Mouse (Mus musculus): ENCODE measurements around the gene Tmbim1. TPM values are rescaled to one million over a fixed set of nuclear protein-coding genes. Genes with fewer than 3 reads are reported as not detected.

Gene Tmbim1
- total RNA-seq, 2 experiments from 2014 or later, result 28.3 to 28.7 TPM

Other genes with a start within 250 kb of the Tmbim1 start
- gene Tns1, start 181.2 kb downstream of the Tmbim1 start, total RNA-seq (2021), result 10 to 100 TPM; 29.6 to 41.9 TPM
- gene Rufy4, start 180.1 kb downstream of the Tmbim1 start, total RNA-seq (2021), result not detected
- not detected for gene Cxcr2, start 151.6 kb downstream of the Tmbim1 start, total RNA-seq (2021)
- gene Cxcr1, start 111.0 kb downstream of the Tmbim1 start, total RNA-seq (2021), result not detected
- gene Arpc2, start 69.5 kb downstream of the Tmbim1 start, total RNA-seq (2021), result 100 to 1,000 TPM; 404 to 421 TPM
- not detected for gene Gpbar1, start 27.1 kb downstream of the Tmbim1 start, total RNA-seq (2021)
- 100 to 1,000 TPM; 143 to 156 TPM for gene Aamp, start 20.9 kb downstream of the Tmbim1 start, total RNA-seq (2021)
- gene Pnkd, start 20.7 kb downstream of the Tmbim1 start, total RNA-seq (2021), result 100 to 1,000 TPM; 192 to 193 TPM
- gene Catip, start 56.5 kb upstream of the Tmbim1 start, total RNA-seq (2021), result 1 to 10 TPM; 1.0 to 1.1 TPM
- gene Slc11a1, start 69.6 kb upstream of the Tmbim1 start, total RNA-seq (2021), result 1 to 10 TPM; 1.7 to 4.2 TPM
- 10 to 100 TPM; 32.2 to 34.1 TPM for gene Ctdsp1, start 85.9 kb upstream of the Tmbim1 start, total RNA-seq (2021)
- 1 to 10 TPM in 1 of 2 experiments, under 1 TPM in 1; 0.52 to 1.1 TPM for gene Vil1, start 103.8 kb upstream of the Tmbim1 start, total RNA-seq (2021)
- gene Cnot9, start 200.4 kb upstream of the Tmbim1 start, total RNA-seq (2021), result 10 to 100 TPM; 26.9 to 27.4 TPM
- gene Plcd4, start 237.3 kb upstream of the Tmbim1 start, total RNA-seq (2021), result 10 to 100 TPM; 17.2 to 17.5 TPM
- 10 to 100 TPM; 22.3 to 23.4 TPM for gene Usp37, start 238.7 kb upstream of the Tmbim1 start, total RNA-seq (2021)